Mouse (Mus musculus): ENCODE results near the gene Git2. TPM values are rescaled to one million over a fixed set of nuclear protein-coding genes. Genes with fewer than 3 reads are reported as not detected.

The Git2 gene
- polyA plus RNA-seq, 1 experiment from 2014 or later, result 49.8 TPM

GRCm38 (mm10) chr5:114750325-114750724 is 25.0 kb downstream of the Git2 start:
- Histone ChIP-seq H3K27me3 (no peaks in the 10 kb centered on the region), H3K4me3 (replicated peaks) (no peak overlapping the region), H3K36me3 (peaks cover 86% of the 10 kb centered on the region), H3K27ac (no peak overlapping the region), H3K9ac (replicated peaks) (no peak overlapping the region), H3K9me3 (no peaks in the 10 kb centered on the region), H3K4me1 (replicated peaks) (no peaks in the 10 kb centered on the region), H3K4me2 (replicated peaks) (no peak overlapping the region)
- WGBS, result 82% methylated on average over 10 of the region's 10 CpGs
- no peak for ATAC-seq

- 91% methylated on average over 5 of the region's 5 CpGs for WGBS
- Histone ChIP-seq H3K27ac (no peak overlapping the region), H3K9me3 (no peaks in the 10 kb centered on the region), H3K4me1 (replicated peaks) (no peaks in the 10 kb centered on the region), H3K4me2 (replicated peaks) (no peak overlapping the region), H3K36me3 (peaks cover 87% of the 10 kb centered on the region), H3K27me3 (no peaks in the 10 kb centered on the region), H3K9ac (replicated peaks) (no peak overlapping the region), H3K4me3 (replicated peaks) (no peak overlapping the region)
- ATAC-seq, result no peak
These were observed 27.8 kb downstream of the Git2 start for GRCm38 (mm10) chr5:114747521-114747920.

- no peak for ATAC-seq
- no peaks in the 10 kb centered on the region for H3K9me3 ChIP-seq
- no peaks in the 10 kb centered on the region for H3K4me1 ChIP-seq (replicated peaks)
- H3K4me2 ChIP-seq (replicated peaks), result no peak overlapping the region
- H3K9ac ChIP-seq (replicated peaks), result no peak overlapping the region
- peaks cover 88% of the 10 kb centered on the region for H3K36me3 ChIP-seq
- H3K4me3 ChIP-seq (replicated peaks), result no peak overlapping the region
- WGBS, result 90% methylated on average over 4 of the region's 4 CpGs
- no peaks in the 10 kb centered on the region for H3K27me3 ChIP-seq
- no peak overlapping the region for H3K27ac ChIP-seq
These were observed 28.4 kb downstream of the Git2 start for GRCm38 (mm10) chr5:114746886-114747285.

- Histone ChIP-seq H3K4me1 (replicated peaks) (no peaks in the 10 kb centered on the region), H3K4me3 (replicated peaks) (no peak overlapping the region), H3K9ac (replicated peaks) (no peak overlapping the region), H3K4me2 (replicated peaks) (no peak overlapping the region), H3K36me3 (peaks cover 85% of the 10 kb centered on the region), H3K27ac (no peak overlapping the region), H3K27me3 (no peaks in the 10 kb centered on the region), H3K9me3 (no peaks in the 10 kb centered on the region)
- no peak for ATAC-seq
- WGBS, result 91% methylated on average over 5 of the region's 5 CpGs
These were observed 29.7 kb downstream of the Git2 start for GRCm38 (mm10) chr5:114745581-114745980.

- H3K36me3 ChIP-seq, result peaks cover 89% of the 10 kb centered on the region
- ATAC-seq, result no peak
These were observed 31.6 kb downstream of the Git2 start for GRCm38 (mm10) chr5:114743697-114744090.

GRCm38 (mm10) chr5:114742998-114743696 is 32.2 kb downstream of the Git2 start:
- no peak for ATAC-seq
- Histone ChIP-seq H3K9ac (replicated peaks) (no peak overlapping the region), H3K27ac (no peak overlapping the region), H3K9me3 (no peaks in the 10 kb centered on the region), H3K4me2 (replicated peaks) (no peak overlapping the region), H3K27me3 (no peaks in the 10 kb centered on the region), H3K4me3 (replicated peaks) (no peak overlapping the region), H3K4me1 (replicated peaks) (no peaks in the 10 kb centered on the region), H3K36me3 (peaks cover 89% of the 10 kb centered on the region)
- WGBS, result 93% methylated on average over 13 of the region's 13 CpGs

More at GRCm38 (mm10) chr5:114743697-114744090, 31.6 kb downstream of the Git2 start:
- Histone ChIP-seq H3K9me3 (no peaks in the 10 kb centered on the region), H3K4me2 (replicated peaks) (no peak overlapping the region), H3K4me1 (replicated peaks) (no peaks in the 10 kb centered on the region), H3K27me3 (no peaks in the 10 kb centered on the region), H3K27ac (no peak overlapping the region), H3K9ac (replicated peaks) (no peak overlapping the region; the same call in 1 of the 2 replicates), H3K4me3 (replicated peaks) (no peak overlapping the region)
- 96% methylated on average over 8 of the region's 8 CpGs for WGBS

- H3K4me2 ChIP-seq (replicated peaks), result no peak overlapping the region
- H3K9me3 ChIP-seq, result no peaks in the 10 kb centered on the region
- WGBS, result 95% methylated on average over 10 of the region's 10 CpGs
- H3K36me3 ChIP-seq, result peaks cover 90% of the 10 kb centered on the region
- no peak for ATAC-seq
- no peak overlapping the region for H3K4me3 ChIP-seq (replicated peaks)
- H3K4me1 ChIP-seq (replicated peaks), result no peaks in the 10 kb centered on the region
- H3K27ac ChIP-seq, result no peak overlapping the region
- H3K27me3 ChIP-seq, result no peaks in the 10 kb centered on the region
- H3K9ac ChIP-seq (replicated peaks), result no peak overlapping the region
These were observed 32.7 kb downstream of the Git2 start for GRCm38 (mm10) chr5:114742572-114742971.

- no peaks in the 10 kb centered on the region for H3K27me3 ChIP-seq
- no peak overlapping the region for H3K9ac ChIP-seq (replicated peaks)
- no peak overlapping the region for H3K4me3 ChIP-seq (replicated peaks)
- H3K36me3 ChIP-seq, result peaks cover 95% of the 10 kb centered on the region
- 78% methylated on average over 4 of the region's 4 CpGs for WGBS
- H3K9me3 ChIP-seq, result no peaks in the 10 kb centered on the region
- ATAC-seq, result no peak
- H3K27ac ChIP-seq, result no peak overlapping the region
- H3K4me1 ChIP-seq (replicated peaks), result no peaks in the 10 kb centered on the region
- H3K4me2 ChIP-seq (replicated peaks), result no peak overlapping the region
These were observed 34.7 kb downstream of the Git2 start for GRCm38 (mm10) chr5:114740595-114740994.

GRCm38 (mm10) chr5:114738707-114739241 is 36.5 kb downstream of the Git2 start:
- H3K36me3 ChIP-seq, result peaks cover 89% of the 10 kb centered on the region
- no peak overlapping the region for H3K27ac ChIP-seq
- H3K4me1 ChIP-seq (replicated peaks), result no peaks in the 10 kb centered on the region
- H3K9me3 ChIP-seq, result no peaks in the 10 kb centered on the region
- H3K27me3 ChIP-seq, result no peaks in the 10 kb centered on the region
- no peak overlapping the region for H3K4me3 ChIP-seq (replicated peaks)
- WGBS, result 93% methylated on average over 12 of the region's 12 CpGs
- H3K4me2 ChIP-seq (replicated peaks), result no peak overlapping the region
- H3K9ac ChIP-seq (replicated peaks), result no peak overlapping the region
- ATAC-seq, result no peak

- ATAC-seq, result no peak
- Histone ChIP-seq H3K27me3 (no peaks in the 10 kb centered on the region), H3K9ac (replicated peaks) (no peak overlapping the region), H3K4me2 (replicated peaks) (no peak overlapping the region), H3K9me3 (no peaks in the 10 kb centered on the region), H3K4me1 (replicated peaks) (no peaks in the 10 kb centered on the region), H3K36me3 (peaks cover 88% of the 10 kb centered on the region), H3K4me3 (replicated peaks) (no peak overlapping the region), H3K27ac (no peak overlapping the region)
- whole genome bisulfite sequencing, result 90% methylated on average over 21 of the region's 21 CpGs
These were observed 38.0 kb downstream of the Git2 start for GRCm38 (mm10) chr5:114737090-114737887.

- WGBS, result 95% methylated on average over 15 of the region's 15 CpGs
- H3K36me3 ChIP-seq, result peaks cover 91% of the 10 kb centered on the region
- H3K4me2 ChIP-seq (replicated peaks), result no peak overlapping the region
- no peak overlapping the region for H3K9ac ChIP-seq (replicated peaks)
- H3K9me3 ChIP-seq, result no peaks in the 10 kb centered on the region
- no peak overlapping the region for H3K4me3 ChIP-seq (replicated peaks)
- no peak for ATAC-seq
- no peak overlapping the region for H3K27ac ChIP-seq
- H3K27me3 ChIP-seq, result no peaks in the 10 kb centered on the region
- no peaks in the 10 kb centered on the region for H3K4me1 ChIP-seq (replicated peaks)
These were observed 41.7 kb downstream of the Git2 start for GRCm38 (mm10) chr5:114733606-114734005.

GRCm38 (mm10) chr5:114731969-114732368 is 43.3 kb downstream of the Git2 start:
- Histone ChIP-seq H3K36me3 (peaks cover 87% of the 10 kb centered on the region), H3K4me1 (replicated peaks) (no peaks in the 10 kb centered on the region), H3K9me3 (no peaks in the 10 kb centered on the region), H3K4me2 (replicated peaks) (no peak overlapping the region), H3K9ac (replicated peaks) (no peak overlapping the region), H3K27me3 (no peaks in the 10 kb centered on the region), H3K27ac (no peak overlapping the region), H3K4me3 (replicated peaks) (no peak overlapping the region)
- WGBS, result 96% methylated on average over 15 of the region's 15 CpGs
- ATAC-seq, result no peak
